Comparison of ENCODE assay signal across 9 mouse cellular contexts in genomic region chr1:75385142-75385730, GRCm38 (mm10). TPM values are rescaled to one million over a fixed set of nuclear protein-coding genes. Genes with fewer than 3 reads are reported as not detected.
DNase-seq lines count a peak whose midpoint lies in the region; ATAC-seq lines count a peak whose summit lies in the region.
"Had no signal": no experiment of that assay in that cellular context is flagged by ENCODE, and none has a peak within 500 bp of the region (broad histone marks: within the 10 kb centered on the region; RNA-seq: fewer than 3 reads in every experiment).

No protein-coding gene starts in this region.

- no peak for ATAC-seq in forebrain, embryonic 13.5 days
- no peak for ATAC-seq in forebrain, embryonic 12.5 days (ENCODE audit: low FRiP score)
- ATAC-seq in limb, embryonic 12.5 days (ENCODE audit: insufficient number of reproducible peaks, insufficient read depth, low FRiP score, low TSS enrichment, low read depth) = no peak
- ATAC-seq in hindbrain, embryonic 14.5 days (ENCODE audit: low FRiP score) = no peak
- ATAC-seq in neural tube, embryonic 15.5 days (ENCODE audit: low FRiP score) = no peak

- H3K27ac ChIP-seq in forebrain, embryonic 13.5 days = no peak overlapping the region
- H3K27ac ChIP-seq in forebrain, embryonic 12.5 days = no peak overlapping the region
- peak overlapping the region; percentile 8; the same call in 1 of the 2 replicates for H3K27ac ChIP-seq in limb, embryonic 12.5 days
- no peak overlapping the region for H3K27ac ChIP-seq in limb, embryonic 10.5 days
- no peak overlapping the region for H3K27ac ChIP-seq in hindbrain, embryonic 14.5 days
- H3K27ac ChIP-seq in neural tube, embryonic 15.5 days (replicated peaks) = peak overlapping the region; percentile 45; the same call in 1 of the 2 replicates

- H3K4me3 ChIP-seq in forebrain, embryonic 13.5 days = no peak overlapping the region
- H3K4me3 ChIP-seq in forebrain, embryonic 12.5 days (replicated peaks) = no peak overlapping the region
- 0 out of 2 replicates have a peak overlapping the region, but pooled peaks have one; percentile 3 for H3K4me3 ChIP-seq in limb, embryonic 12.5 days (replicated peaks)
- no peak overlapping the region for H3K4me3 ChIP-seq in limb, embryonic 10.5 days
- H3K4me3 ChIP-seq in hindbrain, embryonic 14.5 days (replicated peaks; ENCODE audit: low read length) = peak overlapping the region; percentile 9; the same call in 1 of the 2 replicates
- peak overlapping the region; percentile 12; the same call in 1 of the 2 replicates for H3K4me3 ChIP-seq in neural tube, embryonic 15.5 days (replicated peaks)

- DNase-seq in limb, embryonic 10.5 days (ENCODE audit: low spot score) = no peak
- DNase-seq in hindbrain, embryonic 14.5 days (ENCODE audit: low spot score) = no peak
- DNase-seq in urinary bladder, postnatal 10 days (ENCODE audit: low spot score) = no peak
- no peak for DNase-seq in adrenal gland, postnatal 25 days
- DNase-seq: gastrocnemius, postnatal 25 days had no signal

- H3K4me1 ChIP-seq in forebrain, embryonic 13.5 days = peaks cover 53% of the 10 kb centered on the region
- H3K4me1 ChIP-seq in forebrain, embryonic 12.5 days = peaks cover 66% of the 10 kb centered on the region
- H3K4me1 ChIP-seq in limb, embryonic 12.5 days (replicated peaks) = peaks cover 62% of the 10 kb centered on the region
- H3K4me1 ChIP-seq in limb, embryonic 10.5 days = peaks cover 84% of the 10 kb centered on the region
- H3K4me1 ChIP-seq in hindbrain, embryonic 14.5 days (replicated peaks; ENCODE audit: control insufficient read depth, insufficient read depth, low read length) = peaks cover 65% of the 10 kb centered on the region
- peaks cover 75% of the 10 kb centered on the region for H3K4me1 ChIP-seq in neural tube, embryonic 15.5 days

- H3K4me2 ChIP-seq in forebrain, embryonic 13.5 days = no peak overlapping the region; the same call in 1 of the 2 replicates
- no peak overlapping the region; the same call in 1 of the 2 replicates for H3K4me2 ChIP-seq in forebrain, embryonic 12.5 days
- H3K4me2 ChIP-seq in limb, embryonic 12.5 days = no peak overlapping the region
- H3K4me2 ChIP-seq in hindbrain, embryonic 14.5 days (replicated peaks) = peak overlapping the region; percentile 46
- H3K4me2 ChIP-seq in neural tube, embryonic 15.5 days = peak overlapping the region; percentile 48

- H3K9me3 ChIP-seq in forebrain, embryonic 13.5 days (replicated peaks) = no peaks in the 10 kb centered on the region
- no peaks in the 10 kb centered on the region for H3K9me3 ChIP-seq in forebrain, embryonic 12.5 days
- H3K9me3 ChIP-seq in limb, embryonic 12.5 days = no peaks in the 10 kb centered on the region
- no peaks in the 10 kb centered on the region for H3K9me3 ChIP-seq in limb, embryonic 10.5 days (replicated peaks)
- no peaks in the 10 kb centered on the region for H3K9me3 ChIP-seq in hindbrain, embryonic 14.5 days (ENCODE audit: control insufficient read depth, low read length)
- H3K9me3 ChIP-seq in neural tube, embryonic 15.5 days (replicated peaks) = no peaks in the 10 kb centered on the region

- 73% methylated on average over 20 of the region's 20 CpGs for WGBS in forebrain, embryonic 13.5 days
- WGBS in forebrain, embryonic 12.5 days = 76% methylated on average over 20 of the region's 20 CpGs
- 73% methylated on average over 20 of the region's 20 CpGs for WGBS in limb, embryonic 12.5 days
- 73% methylated on average over 20 of the region's 20 CpGs for WGBS in limb, embryonic 10.5 days
- 55% methylated on average over 20 of the region's 20 CpGs for WGBS in hindbrain, embryonic 14.5 days
- WGBS in neural tube, embryonic 15.5 days = 61% methylated on average over 20 of the region's 20 CpGs

- peaks cover 75% of the 10 kb centered on the region for H3K27me3 ChIP-seq in forebrain, embryonic 13.5 days
- peaks cover 80% of the 10 kb centered on the region for H3K27me3 ChIP-seq in forebrain, embryonic 12.5 days
- H3K27me3 ChIP-seq in limb, embryonic 12.5 days = peaks cover 60% of the 10 kb centered on the region
- H3K27me3 ChIP-seq in limb, embryonic 10.5 days (ENCODE audit: low read depth, poor library complexity, severe bottlenecking) = peaks cover 63% of the 10 kb centered on the region
- peaks cover 35% of the 10 kb centered on the region for H3K27me3 ChIP-seq in hindbrain, embryonic 14.5 days (ENCODE audit: control insufficient read depth, insufficient read depth, low read length)
- H3K27me3 ChIP-seq in neural tube, embryonic 15.5 days (replicated peaks) = peaks cover 38% of the 10 kb centered on the region

- peak overlapping the region; percentile 30; the same call in 1 of the 2 replicates for H3K9ac ChIP-seq in forebrain, embryonic 13.5 days
- no peak overlapping the region for H3K9ac ChIP-seq in forebrain, embryonic 12.5 days
- H3K9ac ChIP-seq in limb, embryonic 12.5 days (replicated peaks) = no peak overlapping the region; the same call in 1 of the 2 replicates
- peak overlapping the region; percentile 41 for H3K9ac ChIP-seq in hindbrain, embryonic 14.5 days
- peak overlapping the region; percentile 36 for H3K9ac ChIP-seq in neural tube, embryonic 15.5 days (replicated peaks)

- H3K36me3 ChIP-seq in forebrain, embryonic 13.5 days (ENCODE audit: poor library complexity, severe bottlenecking) = no peaks in the 10 kb centered on the region
- no peaks in the 10 kb centered on the region for H3K36me3 ChIP-seq in forebrain, embryonic 12.5 days (replicated peaks)
- H3K36me3 ChIP-seq in limb, embryonic 12.5 days = peaks cover 15% of the 10 kb centered on the region
- peaks cover 22% of the 10 kb centered on the region for H3K36me3 ChIP-seq in limb, embryonic 10.5 days
- H3K36me3 ChIP-seq in hindbrain, embryonic 14.5 days (replicated peaks; ENCODE audit: control insufficient read depth, insufficient read depth) = no peaks in the 10 kb centered on the region
- no peaks in the 10 kb centered on the region for H3K36me3 ChIP-seq in neural tube, embryonic 15.5 days

RNA-seq across cellular contexts. Expression of gene Speg, which starts 10.1 kb away (rescaled TPM):
- 7.6 and 9.0 TPM in 2 replicates for polyA plus RNA-seq in forebrain, embryonic 13.5 days (2015; fragmentation: Nextera tagmentation; extraction: Ambion mirVana)
- 10.0 and 11.3 TPM in 2 replicates for polyA plus RNA-seq in forebrain, embryonic 12.5 days (2016; fragmentation: Nextera tagmentation; extraction: Ambion mirVana)
- 30.4 and 30.7 TPM in 2 replicates for polyA plus RNA-seq in limb, embryonic 12.5 days (2016; fragmentation: Nextera tagmentation; extraction: Ambion mirVana)
- polyA plus RNA-seq in limb, embryonic 10.5 days (2016; fragmentation: Nextera tagmentation; extraction: Ambion mirVana) = 45.7 and 49.6 TPM in 2 replicates
- polyA plus RNA-seq in hindbrain, embryonic 14.5 days (2014; fragmentation: Nextera tagmentation; extraction: Ambion mirVana) = 18.0 and 22.9 TPM in 2 replicates
- 20.1 and 21.7 TPM in 2 replicates for polyA plus RNA-seq in neural tube, embryonic 15.5 days (2015; fragmentation: Nextera tagmentation; extraction: Ambion mirVana)
- total RNA-seq in adrenal gland, postnatal 25 days (2021) = 15.8 and 18.1 TPM in 2 replicates

RNA-seq across cellular contexts. Expression of gene Des, which starts 25.1 kb away (rescaled TPM):
- 0.81 and 1.1 TPM in 2 replicates for polyA plus RNA-seq in forebrain, embryonic 13.5 days (2015; fragmentation: Nextera tagmentation; extraction: Ambion mirVana)
- 0.74 and 0.78 TPM in 2 replicates for polyA plus RNA-seq in forebrain, embryonic 12.5 days (2016; fragmentation: Nextera tagmentation; extraction: Ambion mirVana)
- 23.5 and 25.3 TPM in 2 replicates for polyA plus RNA-seq in limb, embryonic 12.5 days (2016; fragmentation: Nextera tagmentation; extraction: Ambion mirVana)
- polyA plus RNA-seq in limb, embryonic 10.5 days (2016; fragmentation: Nextera tagmentation; extraction: Ambion mirVana) = 6.2 and 7.8 TPM in 2 replicates
- 1.0 and 1.7 TPM in 2 replicates for polyA plus RNA-seq in hindbrain, embryonic 14.5 days (2014; fragmentation: Nextera tagmentation; extraction: Ambion mirVana)
- polyA plus RNA-seq in neural tube, embryonic 15.5 days (2015; fragmentation: Nextera tagmentation; extraction: Ambion mirVana) = 10.9 and 16.0 TPM in 2 replicates
- 9.3 and 14.1 TPM in 2 replicates for total RNA-seq in adrenal gland, postnatal 25 days (2021)

RNA-seq across cellular contexts. Expression of gene Gmppa, which starts 50.5 kb away (rescaled TPM):
- polyA plus RNA-seq in forebrain, embryonic 13.5 days (2015; fragmentation: Nextera tagmentation; extraction: Ambion mirVana) = 53.7 and 62.7 TPM in 2 replicates
- 54.8 and 55.8 TPM in 2 replicates for polyA plus RNA-seq in forebrain, embryonic 12.5 days (2016; fragmentation: Nextera tagmentation; extraction: Ambion mirVana)
- 49.1 and 61.0 TPM in 2 replicates for polyA plus RNA-seq in limb, embryonic 12.5 days (2016; fragmentation: Nextera tagmentation; extraction: Ambion mirVana)
- polyA plus RNA-seq in limb, embryonic 10.5 days (2016; fragmentation: Nextera tagmentation; extraction: Ambion mirVana) = 50.4 and 61.7 TPM in 2 replicates
- polyA plus RNA-seq in hindbrain, embryonic 14.5 days (2014; fragmentation: Nextera tagmentation; extraction: Ambion mirVana) = 53.1 and 65.0 TPM in 2 replicates
- polyA plus RNA-seq in neural tube, embryonic 15.5 days (2015; fragmentation: Nextera tagmentation; extraction: Ambion mirVana) = 72.4 and 78.3 TPM in 2 replicates
- 78.5 and 82.3 TPM in 2 replicates for total RNA-seq in adrenal gland, postnatal 25 days (2021)

Comparison
In these comparisons a context has a peak if more than half of its experiments do, and no peak if none do; other contexts are left out.
1. H3K27ac ChIP-seq: peak in limb, embryonic 12.5 days (single experiment) and neural tube, embryonic 15.5 days (single experiment); none in forebrain, embryonic 13.5 days (single experiment), forebrain, embryonic 12.5 days (single experiment), limb, embryonic 10.5 days (single experiment) and hindbrain, embryonic 14.5 days (single experiment).
2. H3K4me3 ChIP-seq: peak in limb, embryonic 12.5 days (single experiment), hindbrain, embryonic 14.5 days (single experiment) and neural tube, embryonic 15.5 days (single experiment); none in forebrain, embryonic 13.5 days (single experiment), forebrain, embryonic 12.5 days (single experiment) and limb, embryonic 10.5 days (single experiment).
3. H3K9ac ChIP-seq: peak in forebrain, embryonic 13.5 days (single experiment), hindbrain, embryonic 14.5 days (single experiment) and neural tube, embryonic 15.5 days (single experiment); none in forebrain, embryonic 12.5 days (single experiment) and limb, embryonic 12.5 days (single experiment).
4. H3K4me2 ChIP-seq: peak in hindbrain, embryonic 14.5 days (single experiment) and neural tube, embryonic 15.5 days (single experiment); none in forebrain, embryonic 13.5 days (single experiment), forebrain, embryonic 12.5 days (single experiment) and limb, embryonic 12.5 days (single experiment).